Mouse (Mus musculus) stomach, postnatal 0 days (tissue): ENCODE measurements at regions not wholly inside any gene's neighbourhood (a gene's known extent, or its start where the extent isn't known, plus 50 kb on each side); places are given as distances from the start of the nearest gene placed in this dataset.

Source experiments
- ATAC-seq: fragments of 200-750 bp; cut with Nextera tagmentation; 2 replicates; pipeline ENCODE4 v1.8.0; 2017; ENCODE audit not compliant: low FRiP score, low TSS enrichment
- DNase-seq: peaks from one replicate; pipeline ENCODE4 v3.0.0-alpha.2; 2016; ENCODE audit warnings: low spot score
- H3K27ac ChIP-seq: fragments of 300-500 bp; sonication (generic); replicated peaks from 2 replicates; pipeline ENCODE4 v1.5.1; 2014; ENCODE audit warnings: mild to moderate bottlenecking, control low read depth
- H3K27me3 ChIP-seq: fragments of 300-500 bp; sonication (generic); 2 replicates; pipeline ENCODE4 v1.6.1; 2014; ENCODE audit warnings: low read length; ENCODE audit not compliant: control insufficient read depth, insufficient read depth
- H3K36me3 ChIP-seq: fragments of 300-500 bp; sonication (generic); 2 replicates; pipeline ENCODE4 v1.6.1; 2014; ENCODE audit warnings: low read length, mixed read lengths; ENCODE audit not compliant: control insufficient read depth, insufficient read depth
- H3K4me1 ChIP-seq: fragments of 300-500 bp; sonication (generic); replicated peaks from 2 replicates; pipeline ENCODE4 v1.6.1; 2014; ENCODE audit warnings: antibody characterized with exemption; ENCODE audit not compliant: control insufficient read depth, insufficient read depth
- H3K4me2 ChIP-seq: fragments of 300-500 bp; sonication (generic); replicated peaks from 2 replicates; pipeline ENCODE4 v1.6.1; 2014; ENCODE audit warnings: low read depth, mild to moderate bottlenecking, control low read depth, moderate library complexity
- H3K4me3 ChIP-seq: fragments of 300-500 bp; sonication (generic); 2 replicates; pipeline ENCODE4 v1.5.1; 2014; ENCODE audit warnings: low read depth, low read length, control low read depth
- H3K9ac ChIP-seq: fragments of 300-500 bp; sonication (generic); 2 replicates; pipeline ENCODE4 v1.6.1; 2014; ENCODE audit warnings: mild to moderate bottlenecking, low read length, control low read depth, mixed read lengths
- H3K9me3 ChIP-seq: fragments of 300-500 bp; sonication (generic); 2 replicates; pipeline ENCODE4 v1.6.1; 2016; ENCODE audit warnings: low read length; ENCODE audit not compliant: control insufficient read depth
- CTCF ChIP-seq: IDR thresholded peaks from 2 replicates; pipeline ENCODE4 v1.5.1; 2016; ENCODE audit warnings: antibody characterized with exemption, low read depth, mild to moderate bottlenecking, moderate library complexity
- EP300 ChIP-seq: optimal IDR thresholded peaks from 2 replicates; pipeline ENCODE3; 2016; ENCODE audit warnings: antibody characterized with exemption
- WGBS: fragments of 180-500 bp; shearing (Covaris S2); extraction: QIAGEN DNeasy Blood & Tissue Kit; methylation state at CpG from one replicate; pipeline ENCODE4 v1.1.7; 2014; 5-methylcytosine and 5-hydroxymethylcytosine counted together

DNA sequence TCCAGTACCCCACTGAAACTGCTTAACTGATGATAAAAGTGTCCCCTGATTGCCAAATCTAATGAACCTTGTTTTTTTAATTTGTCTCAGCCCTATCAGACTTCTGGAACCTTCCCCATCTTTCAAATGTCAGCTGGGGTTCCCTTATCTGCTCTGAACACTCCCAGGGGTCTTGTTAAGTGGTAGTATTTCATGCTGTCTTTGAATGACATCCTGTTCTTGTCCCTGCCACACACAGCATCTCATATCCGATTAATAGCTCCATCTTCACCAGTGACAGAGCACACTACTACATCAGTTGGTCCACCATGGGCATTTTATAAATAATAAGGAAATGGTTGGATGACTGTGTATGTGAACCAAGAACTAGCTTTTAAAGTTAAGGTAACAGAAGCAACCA lies 56.6 kb upstream of the Sfrp2 start:
- DNase-seq = no peak
- H3K4me3 ChIP-seq = no peak overlapping the region
- H3K27me3 ChIP-seq = no peaks in the 10 kb centered on the region
- H3K27ac ChIP-seq = no peak overlapping the region
- 58% methylated on average over 1 of the region's 1 CpGs for WGBS
- no peaks in the 10 kb centered on the region for H3K36me3 ChIP-seq
- no peak overlapping the region for H3K4me2 ChIP-seq
- TF ChIP-seq CTCF = no peak
- TF ChIP-seq EP300 = no peak
- H3K9me3 ChIP-seq = no peaks in the 10 kb centered on the region
- no peaks in the 10 kb centered on the region for H3K4me1 ChIP-seq
- no peak overlapping the region for H3K9ac ChIP-seq
- ATAC-seq = no peak

DNA sequence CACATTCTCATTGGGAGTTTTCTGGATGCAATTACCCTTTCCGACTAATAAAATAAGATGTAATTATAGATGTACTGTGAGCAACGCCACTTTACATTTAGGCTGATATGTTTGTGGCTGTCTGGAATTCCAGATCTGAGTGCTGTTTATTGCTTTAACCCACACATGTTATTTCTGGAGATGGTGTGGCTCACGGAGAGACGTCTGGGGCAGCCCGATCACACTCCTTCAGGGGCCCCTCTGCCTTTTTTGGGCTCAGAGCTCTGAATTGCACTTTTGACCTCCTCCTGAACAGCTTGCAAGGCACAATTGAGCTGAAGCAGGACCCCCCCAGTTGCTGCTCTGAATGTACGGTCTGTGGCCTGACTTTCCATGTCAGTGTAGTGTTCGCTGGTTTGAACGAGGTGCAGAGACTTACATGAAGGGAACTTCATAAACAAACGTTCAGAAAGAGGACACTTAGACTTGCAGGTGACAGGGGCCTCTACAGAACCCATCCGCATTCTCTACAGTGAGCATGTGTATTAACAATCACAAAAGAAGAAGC lies 55.1 kb upstream of the Sfrp2 start:
- H3K27ac ChIP-seq = no peak overlapping the region

DNA sequence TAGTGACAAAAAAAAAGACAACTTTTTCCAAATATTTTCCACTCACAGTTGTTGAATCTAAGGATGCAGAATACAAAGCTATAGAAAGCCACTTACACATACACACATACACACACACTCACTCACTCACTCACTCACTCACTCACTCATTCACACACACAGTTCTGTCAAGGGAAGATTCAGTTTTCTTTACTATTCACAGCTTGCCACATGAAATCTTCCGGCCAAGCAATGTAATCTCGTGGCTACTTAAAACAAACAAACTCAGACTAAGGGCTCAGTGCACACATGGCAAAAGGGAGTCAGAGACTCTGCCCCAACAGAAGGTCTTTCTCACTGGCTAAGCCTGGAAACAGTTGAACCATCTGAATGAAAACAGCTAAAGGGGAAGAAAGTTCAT lies 53.8 kb upstream of the Sfrp2 start:
- no peak for TF ChIP-seq EP300
- TF ChIP-seq CTCF = no peak
- no peaks in the 10 kb centered on the region for H3K4me1 ChIP-seq
- no peak for DNase-seq
- H3K4me3 ChIP-seq = no peak overlapping the region
- H3K9me3 ChIP-seq = no peaks in the 10 kb centered on the region
- no peaks in the 10 kb centered on the region for H3K27me3 ChIP-seq
- WGBS = 32% methylated on average over 2 of the region's 2 CpGs
- H3K27ac ChIP-seq = no peak overlapping the region
- no peak for ATAC-seq
- H3K9ac ChIP-seq = no peak overlapping the region
- no peak overlapping the region for H3K4me2 ChIP-seq
- H3K36me3 ChIP-seq = no peaks in the 10 kb centered on the region

More for the DNA sequence above, 55.1 kb upstream of the Sfrp2 start:
- H3K9ac ChIP-seq = no peak overlapping the region
- no peaks in the 10 kb centered on the region for H3K9me3 ChIP-seq
- no peaks in the 10 kb centered on the region for H3K36me3 ChIP-seq
- H3K27me3 ChIP-seq = no peaks in the 10 kb centered on the region
- 46% methylated on average over 10 of the region's 10 CpGs for WGBS
- H3K4me1 ChIP-seq = no peaks in the 10 kb centered on the region
- DNase-seq (no peak), ATAC-seq (no peak)
- H3K4me3 ChIP-seq = no peak overlapping the region
- no peak overlapping the region for H3K4me2 ChIP-seq
- TF ChIP-seq EP300 (no peak), CTCF (no peak)

DNA sequence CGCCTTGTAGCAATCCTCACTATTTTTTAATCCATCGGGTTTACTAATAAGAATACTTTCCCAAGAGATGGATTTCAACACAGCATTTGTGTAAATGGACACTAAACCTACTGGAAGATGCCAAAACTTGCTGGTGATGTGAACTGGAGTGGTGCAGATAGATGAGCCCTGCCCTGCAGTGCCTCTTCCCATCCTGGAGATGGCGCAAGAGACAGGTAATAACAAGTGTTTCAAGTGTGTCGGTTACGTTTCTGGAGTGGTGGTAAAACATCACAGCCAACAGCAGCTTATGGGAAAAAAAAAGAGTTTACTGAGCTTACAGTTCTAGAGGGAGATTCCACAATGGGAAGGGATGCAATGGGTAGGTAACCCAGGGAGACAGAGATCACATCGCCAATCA lies 51.5 kb upstream of the Sfrp2 start:
- DNase-seq (no peak), ATAC-seq (no peak)
- Histone ChIP-seq H3K27me3 (no peaks in the 10 kb centered on the region), H3K9ac (no peak overlapping the region), H3K36me3 (no peaks in the 10 kb centered on the region), H3K4me3 (no peak overlapping the region), H3K27ac (no peak overlapping the region), H3K4me2 (no peak overlapping the region), H3K9me3 (no peaks in the 10 kb centered on the region), H3K4me1 (no peaks in the 10 kb centered on the region)
- 67% methylated on average over 6 of the region's 6 CpGs for WGBS
- TF ChIP-seq CTCF (peak; percentile 59), EP300 (no peak)
